Mouse (Mus musculus) spleen, adult 2 months (tissue): ENCODE measurements around the gene Adcy7.

Experiments
- CTCF ChIP-seq: fragments of 200-500 bp; IDR thresholded peaks from 2 replicates; pipeline ENCODE4 v1.5.1; 2011; ENCODE audit warnings: mild to moderate bottlenecking, inconsistent platforms; ENCODE audit not compliant: insufficient read depth, insufficient read length, insufficient replicate concordance; ENCODE audit errors: extremely low read depth
- POLR2A ChIP-seq: fragments of 200-500 bp; IDR thresholded peaks from 2 replicates; pipeline ENCODE4 v1.6.1; 2011; ENCODE audit warnings: low read depth, low read length, inconsistent platforms

DNA sequence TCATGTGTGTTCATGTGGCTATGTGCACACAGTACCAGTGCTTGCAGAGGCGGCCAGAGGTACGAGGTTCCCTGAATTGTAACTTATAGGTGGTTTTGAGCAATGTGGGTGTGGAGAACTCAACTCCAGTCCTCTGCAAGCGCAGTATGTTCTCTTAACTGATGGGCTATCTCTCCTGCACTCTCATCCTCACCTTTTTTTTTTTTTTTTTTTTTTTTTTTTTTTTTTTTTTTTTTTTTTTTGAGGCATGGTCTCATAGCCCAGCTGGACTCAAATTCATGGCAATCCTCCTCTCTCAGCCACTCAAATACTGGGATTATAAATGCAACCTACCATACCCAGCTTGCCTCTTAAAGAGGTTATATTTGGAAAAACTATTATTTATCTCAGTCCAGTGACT is 58.6 kb downstream of the Adcy7 start:
- TF ChIP-seq CTCF (no peak), POLR2A (no peak)
